Mouse (Mus musculus): ENCODE data around the gene Apol9b.

Gene Apol9b

DNA sequence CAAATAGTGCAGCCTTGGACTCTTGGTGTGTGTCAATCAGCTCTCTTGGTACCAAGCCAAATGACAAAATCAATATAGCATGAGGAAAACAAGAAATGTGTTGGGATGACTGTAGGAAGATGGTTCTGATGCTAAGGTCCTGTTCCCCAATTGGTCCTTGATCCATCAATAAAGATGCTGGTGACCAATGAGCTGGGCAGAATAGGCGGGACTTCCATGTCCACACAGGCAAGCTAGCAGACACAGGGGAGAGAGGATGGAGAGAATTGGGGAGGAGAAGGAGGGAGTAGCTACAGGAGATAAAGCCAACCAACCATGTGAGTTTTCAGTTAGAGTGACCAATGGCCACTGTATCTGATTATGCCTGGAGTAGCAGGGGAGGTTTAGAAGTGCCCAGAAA is 17.5 kb downstream of the Apol9b start:
- DNase-seq (ENCODE audit: low spot score in 2 of 2): no peak

DNA sequence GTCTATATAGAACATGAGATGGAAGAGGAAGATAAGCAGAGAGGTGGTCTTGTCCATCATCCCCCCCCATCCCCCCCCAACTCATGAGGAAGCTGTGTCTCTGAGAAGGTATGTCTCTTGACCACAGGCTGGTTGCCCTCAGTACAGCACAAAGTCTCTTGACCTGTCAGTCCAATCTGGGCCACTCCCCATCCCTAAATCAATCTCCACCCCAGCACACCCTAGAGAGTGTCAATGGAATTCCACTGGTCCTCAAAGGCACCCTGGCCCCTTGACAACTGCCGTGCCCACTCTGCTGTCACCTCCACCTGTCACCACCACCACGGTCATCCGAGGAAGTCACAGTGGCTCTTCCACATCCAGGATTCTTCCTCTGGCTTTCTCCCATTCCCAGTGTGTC is 19.6 kb downstream of the Apol9b start:
- no peak for DNase-seq (ENCODE audit: low spot score in 2 of 2)

DNA sequence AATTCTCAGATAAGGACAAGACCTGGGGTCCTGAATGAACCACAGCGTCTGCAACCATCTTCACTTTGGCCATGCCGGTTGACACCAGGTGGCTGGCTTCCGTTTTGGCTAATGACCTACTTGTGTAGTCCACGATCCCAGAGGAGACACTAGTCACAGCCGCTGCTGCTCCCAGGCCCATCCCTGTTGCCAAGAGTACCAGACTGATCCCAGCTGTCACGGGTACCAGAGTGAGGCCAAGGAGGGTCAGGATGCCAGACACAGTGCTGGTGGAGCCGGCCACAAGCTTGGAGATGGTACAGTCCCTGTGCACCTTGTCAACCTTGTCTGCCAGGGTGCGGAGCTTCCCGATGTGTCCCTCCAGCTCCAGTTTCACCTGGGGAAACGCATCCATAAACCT is 20.9 kb downstream of the Apol9b start:
- no peak for DNase-seq (ENCODE audit: low spot score in 2 of 2)

DNA sequence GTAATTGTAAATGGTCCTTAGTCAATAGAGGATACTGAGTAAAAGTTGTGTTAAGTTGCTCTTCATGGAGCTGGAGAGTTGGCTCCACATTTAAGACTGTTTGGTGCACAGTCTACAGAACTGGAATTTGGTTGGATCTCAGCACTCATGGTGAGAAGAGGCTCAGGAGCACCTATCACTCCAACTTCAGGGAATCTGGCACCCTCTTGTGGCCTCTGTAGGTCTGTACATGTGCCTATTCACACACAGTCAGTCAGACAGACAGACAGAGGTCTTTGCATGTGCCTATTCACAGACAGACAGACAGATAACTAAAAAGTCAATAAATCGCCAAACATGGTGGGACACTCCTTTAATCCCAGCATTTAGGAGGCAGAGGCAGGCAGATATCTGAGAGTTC is 21.6 kb downstream of the Apol9b start:
- no peak for DNase-seq (ENCODE audit: low spot score in 2 of 2)

DNA sequence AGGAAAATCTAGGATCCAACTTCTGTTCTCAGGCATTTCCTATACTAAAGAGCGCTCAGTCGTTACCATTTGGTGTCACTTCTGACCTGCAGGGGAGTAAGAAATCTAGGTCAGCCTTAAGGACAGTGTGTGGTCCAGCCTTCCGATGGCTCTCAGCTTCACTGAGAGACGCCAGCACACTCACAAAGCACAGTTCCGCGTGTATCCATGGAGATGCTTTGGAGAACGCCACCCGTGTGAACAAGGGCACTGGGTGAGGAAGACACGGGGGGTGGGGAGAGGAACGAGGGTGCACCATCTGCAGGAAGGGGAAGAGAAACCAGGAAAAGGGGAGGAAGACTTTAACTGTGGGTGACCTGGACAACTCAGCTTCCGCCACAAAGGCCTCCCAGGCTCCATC is 23.6 kb downstream of the Apol9b start:
- no peak for DNase-seq (ENCODE audit: low spot score in 2 of 2)

DNA sequence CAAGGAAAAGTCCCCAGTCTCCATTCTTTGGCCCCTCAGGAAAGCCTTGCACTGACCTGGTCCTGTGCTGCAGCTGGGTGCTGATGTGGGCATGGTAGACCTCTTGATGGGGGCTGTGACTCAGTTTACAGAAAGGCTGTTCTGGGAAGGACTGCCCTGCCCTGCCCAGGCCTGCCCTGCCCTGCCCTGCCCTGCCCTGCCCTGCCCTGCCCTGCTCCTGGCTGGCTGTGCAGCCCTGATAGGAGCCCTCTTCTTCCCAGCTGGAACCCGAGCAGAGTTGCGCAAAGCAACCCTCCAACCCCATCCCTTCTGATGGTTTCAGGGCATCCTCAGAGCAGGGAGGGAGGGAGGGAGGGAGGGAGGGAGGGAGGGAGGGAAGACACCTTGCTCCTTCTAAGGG is 26.3 kb downstream of the Apol9b start:
- no peak for DNase-seq (ENCODE audit: low spot score in 2 of 2)

DNA sequence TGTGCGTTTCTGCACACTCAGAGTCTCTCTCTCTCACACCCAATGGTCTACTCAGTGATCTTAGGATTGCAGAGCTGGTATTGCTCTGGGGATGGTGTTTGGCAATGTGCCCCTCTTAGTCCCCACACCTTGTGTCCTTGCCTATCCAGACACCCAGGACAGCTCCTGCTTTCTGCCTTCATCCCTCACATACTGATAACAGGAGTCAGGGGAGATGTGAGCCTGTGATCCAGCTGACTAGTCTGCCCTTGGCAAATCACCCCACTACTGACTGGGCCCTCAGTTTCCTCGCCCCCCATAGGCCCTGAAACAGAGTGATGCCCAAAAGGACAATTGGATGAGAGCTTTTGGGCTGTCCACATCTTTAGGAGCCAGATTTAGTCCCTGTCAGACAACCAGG is 27.2 kb downstream of the Apol9b start:
- no peak for DNase-seq (ENCODE audit: low spot score in 2 of 2)

DNA sequence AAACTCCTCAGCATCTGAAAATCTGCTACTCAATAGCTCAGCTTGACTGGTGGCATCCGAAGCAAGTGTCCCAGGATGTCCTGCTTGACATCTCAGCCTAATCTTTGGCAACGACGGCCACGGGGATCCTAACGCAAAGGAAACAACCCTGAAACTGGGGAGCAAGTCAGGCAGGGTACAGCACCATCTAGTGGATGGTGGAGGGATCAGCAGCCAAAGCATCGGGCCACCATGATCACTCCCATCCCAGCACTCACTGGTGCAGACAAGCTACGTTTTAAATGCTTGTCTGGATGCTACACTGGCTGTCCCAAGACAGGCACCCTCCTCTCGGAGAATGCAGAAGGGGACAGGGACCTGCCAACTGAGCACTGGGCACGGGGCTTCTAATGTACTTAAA is 28.0 kb downstream of the Apol9b start, which contains the start of gene Apol8:
Apol8 (minus strand) TSS at position 156 of the 400 bp plus-strand sequence.
- peak; percentile 63 to 68 for DNase-seq (ENCODE audit: low spot score in 2 of 2)

DNA sequence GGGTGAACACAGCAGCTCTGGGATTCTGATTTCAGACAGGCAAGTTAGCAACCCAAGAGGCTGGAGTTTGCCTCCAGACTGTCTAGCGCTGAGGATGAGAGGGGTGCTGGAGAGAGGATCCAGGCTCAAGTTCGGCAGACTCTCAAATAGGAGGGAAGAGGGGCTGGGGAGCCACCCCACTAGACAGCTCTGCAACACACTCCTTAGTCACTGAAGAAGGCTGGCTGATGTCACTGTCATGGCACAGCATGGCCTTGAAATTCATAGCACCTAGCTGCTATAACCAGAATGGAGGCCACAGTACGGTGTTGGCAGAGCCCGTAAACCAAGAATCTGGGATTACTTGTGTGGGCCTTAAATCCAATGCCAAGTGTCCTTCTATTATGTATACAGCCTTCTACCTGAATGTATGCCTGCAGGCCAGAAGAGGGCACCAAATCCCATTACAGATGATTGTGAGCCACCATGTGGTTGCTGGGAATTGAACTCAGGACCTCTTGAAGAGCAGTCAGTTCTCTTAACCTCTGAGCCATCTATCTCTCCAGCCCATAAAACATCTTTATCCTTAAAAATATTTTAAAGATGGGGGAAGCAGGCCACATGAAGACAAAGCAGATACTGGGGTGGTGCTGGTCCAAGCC is 28.9 kb downstream of the Apol9b start:
- DNase-seq (ENCODE audit: low spot score in 2 of 2): no peak

DNA sequence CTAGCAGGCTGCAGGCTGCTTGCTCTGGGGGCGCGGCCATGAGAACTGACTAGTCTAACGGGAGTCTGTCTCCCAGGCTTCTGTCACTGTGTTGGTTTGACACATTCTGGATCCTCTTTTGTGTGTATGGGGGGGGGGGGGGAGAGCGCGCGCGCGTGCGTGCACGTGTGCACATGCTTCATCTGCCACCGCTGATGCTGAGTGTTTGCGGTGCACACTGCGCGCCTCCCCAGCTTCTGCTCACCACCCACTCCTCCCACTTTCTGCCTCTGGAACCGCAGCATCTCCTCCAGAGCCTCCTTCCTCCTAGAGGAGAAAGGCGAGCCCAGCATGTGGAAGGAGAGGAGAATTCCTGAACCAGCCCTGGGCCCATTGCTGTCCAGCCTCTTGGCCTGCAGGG is 31.2 kb downstream of the Apol9b start:
- no peak for DNase-seq (ENCODE audit: low spot score in 2 of 2)

DNA sequence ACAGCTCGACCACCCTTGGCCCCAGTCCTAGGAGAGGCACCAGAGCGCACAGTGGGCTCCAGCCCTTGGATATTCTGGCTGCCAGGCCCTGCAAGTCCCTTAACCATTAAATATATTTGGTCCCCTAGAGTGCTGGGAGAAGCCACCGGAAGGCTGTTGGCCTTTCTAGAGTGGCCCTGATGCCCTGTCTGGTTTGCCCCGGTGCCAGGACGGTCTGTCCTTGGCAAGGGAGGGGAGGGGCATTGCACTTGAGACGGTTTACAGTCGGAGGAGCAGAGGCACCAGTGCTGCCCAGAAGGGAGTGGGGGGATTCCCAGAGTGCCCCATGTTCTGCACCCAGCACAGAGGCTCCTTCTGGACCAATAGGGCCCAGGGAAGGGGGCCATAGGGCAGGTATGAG is 32.2 kb downstream of the Apol9b start:
- DNase-seq (ENCODE audit: low spot score in 2 of 2): no peak

DNA sequence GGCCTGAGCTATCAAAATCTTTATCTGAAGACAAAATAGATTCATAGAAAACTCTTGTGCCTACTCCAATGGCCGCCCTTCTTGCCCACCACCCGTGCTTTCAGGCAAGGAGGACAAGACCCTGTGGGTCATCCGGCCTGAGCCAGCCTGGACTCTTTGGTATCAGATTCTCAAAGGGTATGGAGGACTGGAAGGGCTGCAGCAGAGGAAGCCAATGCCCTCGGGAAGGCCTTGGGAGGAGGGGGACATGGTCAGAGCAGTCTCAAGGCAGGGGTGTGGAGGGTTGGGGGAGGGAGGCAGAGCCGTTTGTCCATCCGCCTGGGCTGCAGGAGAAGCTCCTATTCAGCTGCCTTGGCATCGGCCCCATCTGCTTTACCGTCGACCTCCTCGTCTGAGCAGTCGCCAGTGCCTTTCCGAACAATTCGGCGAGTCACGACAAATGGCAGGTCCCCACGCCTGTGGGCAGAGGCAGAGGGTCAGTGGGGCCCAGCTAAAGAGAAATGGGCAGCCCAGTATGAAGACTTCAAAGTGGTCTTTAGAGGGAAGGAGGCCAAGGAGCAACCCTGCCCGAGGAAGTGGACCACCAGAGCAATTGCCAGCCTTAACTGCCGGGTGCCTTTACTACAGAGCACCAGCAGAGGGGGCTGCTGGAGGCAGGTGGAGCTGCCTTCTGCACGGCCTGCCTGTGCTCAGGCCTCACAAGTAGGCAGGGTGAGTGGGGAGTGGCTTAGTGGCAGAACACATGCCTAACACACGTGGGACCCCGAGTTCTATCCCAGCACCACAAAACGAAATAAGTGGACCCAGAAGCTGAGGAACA is 32.9 kb downstream of the Apol9b start:
- DNase-seq (ENCODE audit: low spot score in 2 of 2): no peak

DNA sequence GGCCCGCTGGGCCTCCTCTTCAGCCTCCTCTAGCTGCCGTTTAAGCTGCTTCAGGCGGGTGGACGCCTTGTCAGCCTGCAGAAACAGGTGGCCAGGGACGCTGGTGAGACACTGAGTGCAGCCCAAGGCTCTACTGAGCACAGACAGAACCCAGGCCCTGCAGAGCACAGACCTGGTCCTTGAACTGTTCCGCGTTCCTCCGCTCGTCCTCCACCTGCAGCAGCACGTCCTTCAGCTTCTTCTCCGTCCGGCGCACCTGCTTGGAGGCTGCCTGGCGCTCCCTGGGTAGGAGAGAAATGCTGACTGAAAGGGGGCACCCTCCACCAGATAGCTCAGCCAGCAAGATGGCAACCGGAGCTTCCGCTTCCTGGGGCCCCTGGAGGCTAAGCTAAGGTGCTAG is 34.2 kb downstream of the Apol9b start:
- DNase-seq (ENCODE audit: low spot score in 2 of 2): no peak

DNA sequence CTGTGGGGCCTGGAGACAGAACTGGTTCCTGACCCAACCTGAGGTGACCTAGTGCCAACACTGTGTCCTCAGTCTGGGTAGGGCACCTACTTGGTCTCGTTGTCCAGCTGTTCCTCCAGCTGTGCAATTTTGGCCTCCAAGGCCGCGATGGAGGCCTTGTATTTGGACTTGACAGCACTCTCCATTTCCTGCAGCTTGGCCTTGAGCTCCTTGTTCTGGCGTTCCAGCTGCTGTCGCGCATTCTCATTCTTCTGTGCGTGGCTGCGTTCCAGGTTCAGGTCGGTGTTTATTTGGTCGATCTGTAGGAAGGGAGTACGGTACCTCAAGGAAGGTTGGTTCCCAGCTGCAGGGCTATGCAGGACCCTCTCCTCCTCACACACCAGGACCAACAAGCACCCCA is 34.9 kb downstream of the Apol9b start:
- no peak for DNase-seq (ENCODE audit: low spot score in 2 of 2)

DNA sequence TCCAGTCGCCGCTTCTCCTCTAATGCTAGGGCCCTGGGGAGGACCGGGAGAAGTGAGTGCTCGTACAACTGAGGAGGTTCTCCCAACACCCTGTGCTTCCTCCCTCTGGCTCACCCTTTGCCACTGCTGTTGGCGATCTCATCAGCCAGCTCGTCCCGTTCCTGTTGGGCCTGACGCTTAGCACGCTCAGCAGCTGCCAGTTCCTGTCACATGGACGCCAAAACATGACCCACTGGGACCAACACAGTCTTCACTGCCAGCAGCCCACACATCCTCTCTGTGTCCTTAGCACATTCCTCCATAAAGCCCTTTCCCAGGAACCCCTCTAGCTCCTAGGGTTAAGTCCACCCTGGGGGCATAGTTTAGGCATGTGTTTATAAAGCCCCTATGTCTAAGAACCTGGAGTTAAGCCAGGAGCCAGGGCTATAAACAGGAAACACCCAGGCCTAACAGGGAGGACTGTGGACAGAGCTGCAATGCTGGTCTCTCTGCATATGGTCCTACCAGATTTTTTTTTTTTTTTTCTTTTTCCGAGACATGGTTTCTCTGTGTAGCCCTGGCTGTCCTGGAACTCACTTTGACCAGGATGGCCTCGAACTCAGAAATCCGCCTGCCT is 35.7 kb downstream of the Apol9b start:
- no peak for DNase-seq (ENCODE audit: low spot score in 2 of 2)

DNA sequence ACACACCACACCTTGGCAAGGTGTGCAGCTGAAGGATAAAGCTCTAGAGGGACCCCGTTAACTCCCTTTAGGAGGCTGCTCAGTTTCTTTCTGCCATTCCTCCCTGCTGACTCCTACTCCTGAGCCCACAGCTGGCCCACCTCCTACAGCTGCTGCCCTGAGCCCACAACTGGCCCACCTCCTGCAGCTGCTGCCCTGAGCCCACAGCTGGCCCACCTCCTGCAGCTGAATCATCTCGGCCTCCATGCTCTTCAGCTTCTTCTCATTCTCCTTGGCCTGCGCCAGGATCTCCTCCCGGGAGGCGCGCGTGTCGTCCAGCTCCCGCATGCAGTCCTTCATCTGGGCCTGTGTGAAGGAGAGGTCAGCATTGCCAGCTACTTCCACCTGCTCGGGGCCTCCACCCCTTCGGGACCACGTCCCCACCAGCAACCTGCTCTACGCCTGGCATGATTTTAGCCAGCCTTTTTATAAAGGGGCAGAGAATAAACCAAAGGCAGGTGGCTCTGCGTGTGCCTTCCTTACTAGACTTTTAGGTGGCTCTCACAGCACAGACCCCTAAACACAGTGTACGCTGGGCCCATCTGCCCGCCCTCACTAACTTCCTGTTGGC is 36.8 kb downstream of the Apol9b start:
- DNase-seq (ENCODE audit: low spot score in 2 of 2): no peak

DNA sequence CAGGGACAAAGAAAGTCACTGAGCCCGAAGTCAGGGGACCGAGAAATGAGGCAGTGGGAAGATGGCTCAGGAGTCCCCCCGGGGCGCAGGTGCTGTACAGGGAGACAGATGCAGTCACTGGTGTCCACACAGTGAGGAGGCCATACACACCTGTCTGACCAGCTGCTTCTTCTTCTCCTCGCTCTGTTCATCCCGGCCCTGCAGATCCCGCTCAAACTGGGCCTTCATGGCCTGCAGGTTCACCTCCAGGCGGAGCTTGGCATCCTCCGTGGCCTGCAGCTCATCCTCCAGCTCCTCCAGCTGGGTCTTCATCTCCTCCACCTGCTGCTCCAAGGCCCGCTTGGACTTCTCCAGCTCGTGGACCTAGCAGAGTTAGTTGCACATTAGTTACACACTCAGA is 38.1 kb downstream of the Apol9b start:
- no peak for DNase-seq (ENCODE audit: low spot score in 2 of 2)

DNA sequence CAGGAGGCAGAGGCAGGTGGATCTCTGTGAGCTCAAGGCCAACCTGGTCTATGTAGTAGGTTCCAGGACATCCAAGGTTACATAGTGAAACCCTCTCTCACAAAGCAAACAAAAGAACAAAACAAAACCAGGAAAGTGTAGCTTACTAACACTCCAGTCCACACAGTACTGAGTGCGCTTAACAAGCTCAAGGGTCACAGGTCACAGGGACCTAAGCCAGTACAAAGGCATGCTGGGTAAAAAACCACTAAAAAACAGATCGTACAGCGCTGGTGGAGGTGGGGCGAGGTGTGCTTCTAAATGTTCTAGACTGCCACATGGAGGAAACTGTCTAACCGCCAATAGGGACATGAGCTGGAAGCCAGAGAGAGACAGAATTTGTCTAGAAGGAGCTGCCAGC is 41.5 kb downstream of the Apol9b start:
- no peak for DNase-seq (ENCODE audit: low spot score in 2 of 2)

DNA sequence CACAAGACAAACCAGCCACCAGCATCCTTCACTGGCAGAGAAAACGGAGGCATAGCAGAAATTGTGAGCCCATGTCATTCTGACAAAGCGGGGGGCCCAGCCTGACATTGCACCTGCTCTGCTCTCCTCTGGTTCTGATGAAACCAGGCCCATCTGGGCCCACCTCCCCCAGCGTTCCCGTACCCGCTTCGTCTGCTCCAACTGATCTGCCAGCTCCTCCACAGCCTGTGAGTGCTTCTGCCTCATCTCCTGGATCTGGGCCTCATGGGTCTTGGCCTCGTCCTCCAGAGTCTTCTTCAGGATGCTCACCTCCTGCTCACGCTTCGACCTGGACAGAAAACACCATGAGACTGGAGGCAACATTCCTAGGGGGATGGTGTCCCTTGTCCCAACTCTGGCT is 42.1 kb downstream of the Apol9b start:
- DNase-seq (ENCODE audit: low spot score in 2 of 2): no peak

DNA sequence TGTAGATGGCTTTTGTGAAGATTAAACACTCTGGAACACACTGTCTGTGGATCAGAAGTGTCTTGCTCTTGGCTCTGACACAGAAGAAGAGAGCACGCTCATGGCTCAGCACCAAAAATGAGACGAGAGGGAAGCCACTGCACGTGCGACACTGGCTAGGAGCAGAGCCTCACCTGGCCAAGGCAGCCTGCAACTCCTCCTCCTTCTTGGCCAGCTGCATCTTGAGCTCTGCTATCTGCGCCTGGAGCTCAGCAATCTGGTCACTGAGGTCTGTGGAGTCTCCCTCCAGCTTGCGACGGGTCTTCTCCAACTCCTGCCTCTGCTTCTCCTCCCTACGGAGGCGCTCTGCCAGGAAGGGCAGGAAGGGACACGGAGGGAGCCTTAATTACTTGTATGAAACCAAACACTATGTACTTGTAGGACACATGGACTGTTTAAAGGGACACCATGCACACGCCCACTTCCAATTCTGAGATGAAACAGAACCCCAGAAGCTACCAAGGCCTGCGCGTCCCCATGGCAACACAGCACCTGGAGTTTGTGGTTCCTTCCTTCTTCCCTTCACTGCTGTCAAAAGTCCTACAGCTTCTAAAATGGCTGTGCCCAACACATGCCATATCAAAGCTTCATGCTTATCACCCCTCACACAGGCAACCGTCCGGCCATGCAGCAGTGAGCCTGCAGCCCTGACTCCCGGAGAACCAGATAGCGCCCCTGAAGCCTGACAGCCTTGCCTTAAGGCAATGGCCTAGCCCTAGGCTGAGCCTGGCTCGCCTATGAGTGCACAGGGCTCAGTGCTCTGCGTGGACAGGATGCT is 44.5 kb downstream of the Apol9b start:
- DNase-seq (ENCODE audit: low spot score in 2 of 2): no peak

DNA sequence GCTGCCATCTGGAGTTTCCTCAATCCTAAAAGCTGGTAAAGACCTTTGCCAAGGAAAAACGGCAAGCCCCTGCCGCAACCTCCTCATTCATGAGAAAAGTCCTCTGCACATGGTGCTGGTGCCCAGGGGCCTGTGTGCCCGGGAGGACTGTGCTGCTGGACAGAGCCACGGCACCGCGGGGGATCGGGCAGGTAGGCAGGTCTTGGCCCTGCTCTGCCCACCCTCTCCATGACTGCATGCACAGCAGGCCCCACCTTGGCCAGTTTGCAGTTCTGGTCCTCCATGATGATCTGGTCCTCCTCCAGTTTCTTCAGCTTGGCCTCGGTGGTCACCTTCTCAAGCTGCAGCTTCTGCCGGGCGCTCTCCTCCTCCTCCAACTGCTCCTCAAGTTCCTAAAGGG is 45.5 kb downstream of the Apol9b start:
- DNase-seq (ENCODE audit: low spot score in 2 of 2): no peak
